Mouse (Mus musculus) liver, embryonic 14.5 days (tissue): ENCODE data around the gene Cenpu. TPM values are rescaled to one million over a fixed set of nuclear protein-coding genes. Genes with fewer than 3 reads are reported as not detected.

Experiments
- ATAC-seq: fragments of 200-750 bp; cut with Nextera tagmentation; 2 replicates; pipeline ENCODE4 v1.8.0; 2017; ENCODE audit warnings: moderate number of reproducible peaks, mild to moderate bottlenecking, moderate library complexity; ENCODE audit not compliant: insufficient read depth
- DNase-seq, 3 experiments: peaks; one replicate each; pipeline ENCODE4 v3.0.0-alpha.2; 2012 to 2013; ENCODE audit warnings: low read depth in 3 of 3, low spot score in 3 of 3
- H3K27ac ChIP-seq: fragments of 300-500 bp; sonication (generic); 2 replicates; pipeline ENCODE4 v1.5.1; 2014; ENCODE audit warnings: moderate library complexity, mild to moderate bottlenecking, control low read depth, inconsistent platforms
- H3K27me3 ChIP-seq: fragments of 300-500 bp; sonication (generic); 2 replicates; pipeline ENCODE4 v1.6.1; 2014; ENCODE audit warnings: mild to moderate bottlenecking, low read length, moderate library complexity; ENCODE audit not compliant: control insufficient read depth, insufficient read depth
- H3K36me3 ChIP-seq: fragments of 300-500 bp; sonication (generic); replicated peaks from 2 replicates; pipeline ENCODE4 v1.6.1; 2014; ENCODE audit warnings: low read depth; ENCODE audit not compliant: control insufficient read depth, insufficient read depth
- H3K4me1 ChIP-seq, 2 experiments: fragments of 200-500 bp in 1 of 2; fragments of 300-500 bp in 1 of 2; sonication (generic) in 1 of 2; replicated peaks; 2 replicates each; pipeline ENCODE4 v1.6.1; 2012 to 2014; ENCODE audit warnings: antibody characterized with exemption in 1 of 2, inconsistent platforms in 1 of 2, low read length in 1 of 2; ENCODE audit not compliant: control insufficient read depth in 2 of 2, insufficient read depth in 2 of 2
- H3K4me2 ChIP-seq: fragments of 300-500 bp; sonication (generic); 2 replicates; pipeline ENCODE4 v1.6.1; 2014; ENCODE audit warnings: low read depth, mild to moderate bottlenecking, control low read depth, moderate library complexity
- H3K4me3 ChIP-seq, 2 experiments: fragments of 200-500 bp in 1 of 2; fragments of 300-500 bp in 1 of 2; sonication (generic) in 1 of 2; 2 replicates each; pipeline ENCODE4 v1.5.1; 2012 to 2014; ENCODE audit warnings: low read depth in 2 of 2, low read length in 2 of 2, mild to moderate bottlenecking in 2 of 2, control low read depth in 1 of 2, inconsistent platforms in 1 of 2, moderate library complexity in 1 of 2; ENCODE audit not compliant: insufficient read depth in 1 of 2
- H3K9ac ChIP-seq: fragments of 300-500 bp; sonication (generic); replicated peaks from 2 replicates; pipeline ENCODE4 v1.6.1; 2014; ENCODE audit warnings: mild to moderate bottlenecking, control low read depth, moderate library complexity
- H3K9me3 ChIP-seq: fragments of 300-500 bp; sonication (generic); 2 replicates; pipeline ENCODE4 v1.6.1; 2016; ENCODE audit warnings: low read length, mixed read lengths; ENCODE audit not compliant: control insufficient read depth
- CTCF ChIP-seq: IDR thresholded peaks from 2 replicates; pipeline ENCODE4 v1.5.1; 2016; ENCODE audit warnings: antibody characterized with exemption, low read depth, control low read depth
- EP300 ChIP-seq: IDR thresholded peaks from 2 replicates; pipeline ENCODE4 v1.6.1; 2016; ENCODE audit warnings: antibody characterized with exemption, low read depth
- WGBS: fragments of 180-500 bp; shearing (Covaris S2); extraction: QIAGEN DNeasy Blood & Tissue Kit; methylation state at CpG from one replicate; pipeline ENCODE4 v1.1.7; 2014; ENCODE audit not compliant: insufficient replicate concordance; 5-methylcytosine and 5-hydroxymethylcytosine counted together
- polyA plus RNA-seq, 2 experiments: library from polyadenylated mRNA; depleted of rRNA in 1 of 2; stranded (reverse) in 1 of 2; unstranded in 1 of 2; fragments of >200 nt; fragmentation: Nextera tagmentation in 1 of 2; extraction: Ambion mirVana in 1 of 2; gene quantifications; 2 replicates each; pipeline versions ENCODE4 v1.2.1 to v1.2.3; 2012 to 2014

Gene Cenpu
- polyA plus RNA-seq, 2 experiments = 8.9 to 16.5 TPM

DNA sequence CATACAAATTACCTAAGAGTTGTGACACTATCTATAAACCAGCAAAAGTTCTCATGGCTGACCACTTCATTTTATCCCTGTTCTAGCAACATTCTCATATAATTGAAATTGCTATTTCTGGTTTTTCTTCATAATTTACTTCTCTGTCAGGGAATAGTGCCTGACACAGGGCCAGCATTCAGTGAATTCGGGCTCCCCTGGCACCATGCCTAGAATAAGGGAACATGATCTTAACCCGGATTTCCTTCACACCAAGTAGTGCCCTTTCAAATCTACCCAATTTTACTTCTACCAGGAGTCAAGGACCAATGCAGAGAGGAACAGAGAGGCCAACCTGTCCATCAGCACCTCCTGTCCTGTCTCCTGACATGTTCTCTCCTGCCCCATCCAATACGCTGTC, 33.7 kb downstream of the Cenpu start:
- ATAC-seq = no peak
- WGBS = 75% methylated on average over 3 of the region's 3 CpGs
- Histone ChIP-seq H3K4me3 (no peak overlapping the region), H3K4me1 (peaks cover 12 to 17% of the 10 kb centered on the region in 2 experiments), H3K9ac (no peak overlapping the region), H3K9me3 (no peaks in the 10 kb centered on the region), H3K4me2 (no peak overlapping the region), H3K36me3 (peaks cover 14% of the 10 kb centered on the region), H3K27me3 (no peaks in the 10 kb centered on the region), H3K27ac (no peak overlapping the region)
- no peak for DNase-seq
- TF ChIP-seq EP300 = no peak

DNA sequence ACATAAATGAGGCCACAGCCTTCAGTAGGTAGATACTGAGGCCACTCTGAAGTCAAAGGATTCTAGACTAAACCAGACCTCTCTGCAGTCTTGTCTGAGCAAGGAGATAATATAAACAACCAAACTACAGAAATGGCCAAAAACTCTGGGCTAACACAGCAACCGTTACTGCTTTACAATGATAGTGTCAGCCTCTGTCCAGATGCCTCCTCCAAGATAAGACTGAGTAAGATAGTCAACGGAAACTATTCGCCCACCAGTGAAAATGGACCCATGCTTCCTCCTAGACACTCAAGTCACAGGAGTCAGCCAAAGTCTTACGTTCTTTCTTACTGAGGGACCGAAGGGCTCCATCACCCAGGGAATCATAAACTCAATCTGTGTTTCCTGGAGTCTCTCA, 36.1 kb downstream of the Cenpu start:
- Histone ChIP-seq H3K36me3 (no peaks in the 10 kb centered on the region; the same call in 1 of the 2 replicates), H3K4me1 (peaks cover 14 to 24% of the 10 kb centered on the region in 2 experiments), H3K9me3 (no peaks in the 10 kb centered on the region), H3K27me3 (no peaks in the 10 kb centered on the region), H3K4me2 (peak overlapping the region; percentile 38), H3K9ac (no peak overlapping the region; the same call in 1 of the 2 replicates), H3K4me3 (no peak overlapping the region), H3K27ac (peak overlapping the region; percentile 74)
- no peak for TF ChIP-seq CTCF
- TF ChIP-seq EP300 = peak; percentile 95
- peak; percentile 80 for ATAC-seq
- 14% methylated on average over 5 of the region's 5 CpGs for WGBS
- peak; percentile 61 to 64 (median 62) for DNase-seq

DNA sequence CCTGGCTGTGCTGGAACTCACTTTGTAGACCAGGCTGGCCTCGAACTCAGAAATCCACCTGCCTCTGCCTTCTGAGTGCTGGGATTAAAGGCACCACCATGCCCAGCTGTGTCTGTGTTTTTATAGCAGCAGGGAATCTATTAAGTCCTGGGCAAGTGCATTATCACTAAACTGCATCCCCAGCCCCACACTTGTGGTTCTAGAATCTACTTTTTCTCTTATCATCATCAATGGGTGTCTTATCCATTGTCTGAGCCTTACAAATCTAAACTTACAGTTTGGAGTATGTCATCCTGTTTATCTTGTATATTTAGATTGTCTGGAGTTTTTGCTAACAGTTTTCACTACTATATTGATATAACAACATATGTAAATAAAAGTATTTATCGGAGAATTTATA, 36.8 kb downstream of the Cenpu start:
- no peaks in the 10 kb centered on the region for H3K27me3 ChIP-seq
- H3K4me3 ChIP-seq = no peak overlapping the region
- 43% methylated on average over 2 of the region's 2 CpGs for WGBS
- peaks cover 14 to 26% of the 10 kb centered on the region in 2 experiments for H3K4me1 ChIP-seq
- H3K4me2 ChIP-seq = no peak overlapping the region
- H3K36me3 ChIP-seq = no peaks in the 10 kb centered on the region; the same call in 1 of the 2 replicates
- peak; percentile 36 to 43 (median 42) for DNase-seq
- TF ChIP-seq CTCF (no peak), EP300 (peak; percentile 87)
- peak; percentile 74 for ATAC-seq
- H3K9ac ChIP-seq = no peak overlapping the region
- H3K9me3 ChIP-seq = no peaks in the 10 kb centered on the region
- H3K27ac ChIP-seq = no peak overlapping the region

DNA sequence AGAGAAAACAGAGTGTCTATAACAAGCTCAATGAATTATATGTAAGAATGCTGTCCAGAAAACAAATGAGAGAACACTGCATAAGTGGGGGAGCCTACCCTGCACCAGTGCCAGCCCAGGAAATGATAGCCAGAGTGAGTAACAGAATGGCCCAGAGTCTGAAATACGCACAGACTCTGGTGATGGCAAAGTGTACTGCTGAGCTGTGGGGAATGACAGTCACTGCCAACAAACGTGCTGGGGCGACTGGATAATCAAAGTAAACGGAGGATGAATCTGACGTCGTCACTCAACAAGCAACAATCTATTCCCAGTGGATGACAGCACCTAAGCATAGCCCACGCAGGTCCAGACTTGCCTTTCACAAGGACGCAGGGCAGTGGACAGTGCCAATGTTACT, 41.2 kb downstream of the Cenpu start:
- TF ChIP-seq CTCF (no peak), EP300 (no peak)
- Histone ChIP-seq H3K9ac (no peak overlapping the region), H3K27me3 (no peaks in the 10 kb centered on the region), H3K4me1 (peaks cover 6 to 41% of the 10 kb centered on the region in 2 experiments), H3K9me3 (no peaks in the 10 kb centered on the region), H3K4me3 (no peak overlapping the region), H3K27ac (no peak overlapping the region), H3K4me2 (no peak overlapping the region), H3K36me3 (no peaks in the 10 kb centered on the region; the same call in 1 of the 2 replicates)
- 77% methylated on average over 8 of the region's 8 CpGs for WGBS
- ATAC-seq (no peak), DNase-seq (no peak)

DNA sequence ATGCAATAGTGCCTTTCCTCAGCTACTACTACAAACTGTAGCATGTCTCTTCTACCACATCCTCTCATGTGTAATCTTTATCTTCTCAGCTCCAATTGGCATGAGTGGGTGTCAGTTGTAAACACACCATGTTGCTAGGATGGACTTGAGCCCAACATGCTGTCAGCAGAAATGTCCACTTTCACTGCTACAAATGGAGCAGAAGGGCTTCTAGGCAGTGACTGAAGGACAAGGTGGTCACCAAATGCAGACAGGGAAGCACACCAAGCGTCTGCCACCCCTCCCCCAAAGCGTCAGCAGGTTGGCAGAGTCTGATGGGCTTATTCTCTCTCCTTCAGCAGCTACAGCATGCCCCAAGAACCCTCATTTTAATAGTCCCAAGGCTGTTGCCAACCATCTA, 41.9 kb downstream of the Cenpu start:
- ATAC-seq (no peak), DNase-seq (no peak)
- Histone ChIP-seq H3K36me3 (peaks cover 4% of the 10 kb centered on the region), H3K27ac (no peak overlapping the region), H3K9me3 (no peaks in the 10 kb centered on the region), H3K4me3 (no peak overlapping the region), H3K4me1 (peaks cover 8 to 47% of the 10 kb centered on the region in 2 experiments), H3K4me2 (no peak overlapping the region), H3K27me3 (no peaks in the 10 kb centered on the region), H3K9ac (no peak overlapping the region)
- WGBS = 67% methylated on average over 2 of the region's 2 CpGs
- TF ChIP-seq CTCF = no peak
- TF ChIP-seq EP300 = no peak
